Mouse (Mus musculus) bone marrow, adult 2 months (tissue): ENCODE data around the gene Apoa5.

Experiments used
- CTCF ChIP-seq: fragments of 200-500 bp; IDR thresholded peaks from 2 replicates; pipeline ENCODE4 v1.5.1; 2011; ENCODE audit warnings: low read length, control low read depth; ENCODE audit not compliant: control insufficient read depth, insufficient read depth
- POLR2A ChIP-seq: fragments of 200-500 bp; IDR thresholded peaks from 2 replicates; pipeline ENCODE4 v1.6.1; 2011; ENCODE audit warnings: low read depth, mild to moderate bottlenecking, control low read depth, low read length, borderline replicate concordance; ENCODE audit not compliant: control insufficient read depth

- TF ChIP-seq CTCF (no peak), POLR2A (no peak)
These were observed 52.0 kb downstream of the Apoa5 start for GRCm38 (mm10) chr9:46320461-46320860.
